Mouse (Mus musculus): ENCODE measurements around the gene Extl2. TPM values are rescaled to one million over a fixed set of nuclear protein-coding genes. Genes with fewer than 3 reads are reported as not detected.
A peak's percentile ranks its signal among the peaks of the same experiment; 100 is the strongest.

The Extl2 gene
- polyA plus RNA-seq, 1 experiment from 2014 or later, result 43.8 TPM

- CTCF ChIA-PET, result interaction anchor here (0.9 to 4.1 kb wide), 6 partner anchors 9 to 314 kb away, joined by 3 to 20 read pairs (median 3); no protein-coding TSS in a partner anchor
- no peaks in the 10 kb centered on the region for H3K27me3 ChIP-seq
- in situ Hi-C loops (cut with MboI; ENCODE audit: low pct_unique_long_range_greater_than_20kb), result loop anchor here (5.0 kb wide), 2 partner anchors 263 to 313 kb away; no protein-coding TSS in a partner anchor
- no peak for ATAC-seq
- POLR2A ChIA-PET, result no interaction called here
- no peak for TF ChIP-seq CTCF (IDR thresholded peaks at IDR 0.05)
- no peak for DNase-seq (ENCODE audit: low read depth, low spot score)
These were observed 32.3 kb upstream of the Extl2 start for GRCm38 (mm10) chr3:115974995-115975394.

- POLR2A ChIA-PET, result no interaction called here
- DNase-seq (ENCODE audit: low read depth, low spot score) (no peak), ATAC-seq (no peak)
- in situ Hi-C loops (cut with MboI; ENCODE audit: low pct_unique_long_range_greater_than_20kb), result loop anchor here (5.0 kb wide), 2 partner anchors 267 to 317 kb away; no protein-coding TSS in a partner anchor
- H3K27me3 ChIP-seq, result no peaks in the 10 kb centered on the region
- peak; percentile 16 for TF ChIP-seq CTCF (IDR thresholded peaks at IDR 0.05)
- CTCF ChIA-PET, result interaction anchor here (1.0 to 2.6 kb wide), 4 partner anchors 18 to 318 kb away, joined by 3 to 10 read pairs (median 6); no protein-coding TSS in a partner anchor
These were observed 28.3 kb upstream of the Extl2 start for GRCm38 (mm10) chr3:115979000-115979399.

GRCm38 (mm10) chr3:115983217-115983616, 24.0 kb upstream of the Extl2 start:
- CTCF ChIA-PET, result interaction anchor here (0.9 to 2.3 kb wide), 3 partner anchors 8 to 270 kb away, joined by 3 to 8 read pairs (median 3); no protein-coding TSS in a partner anchor
- TF ChIP-seq CTCF (IDR thresholded peaks at IDR 0.05), result no peak
- in situ Hi-C loops (cut with MboI; ENCODE audit: low pct_unique_long_range_greater_than_20kb), result no loop called here
- POLR2A ChIA-PET, result interaction anchor here (1.0 kb wide), 1 partner anchor 11 kb away, joined by 3 read pairs; no protein-coding TSS in a partner anchor
- no peak for DNase-seq (ENCODE audit: low read depth, low spot score)
- ATAC-seq, result no peak
- H3K27me3 ChIP-seq, result no peaks in the 10 kb centered on the region

- TF ChIP-seq CTCF (IDR thresholded peaks at IDR 0.05), result no peak
- no peak for DNase-seq (ENCODE audit: low read depth, low spot score)
- POLR2A ChIA-PET, result interaction anchor here (0.5 kb wide), 1 partner anchor 268 kb away, joined by 3 read pairs; no protein-coding TSS in a partner anchor
These were observed 22.6 kb upstream of the Extl2 start for GRCm38 (mm10) chr3:115984653-115985052.

GRCm38 (mm10) chr3:115985183-115985892, 21.9 kb upstream of the Extl2 start:
- ATAC-seq, result no peak
- H3K27me3 ChIP-seq, result no peaks in the 10 kb centered on the region
- in situ Hi-C loops (cut with MboI; ENCODE audit: low pct_unique_long_range_greater_than_20kb), result no loop called here
- TF ChIP-seq CTCF (IDR thresholded peaks at IDR 0.05), result no peak
- no peak for DNase-seq (ENCODE audit: low read depth, low spot score)
- CTCF ChIA-PET, result interaction anchor here (1.0 to 1.6 kb wide), 4 partner anchors 11 to 274 kb away, joined by 3 to 4 read pairs (median 3); no protein-coding TSS in a partner anchor
- POLR2A ChIA-PET, result interaction anchor here (0.5 kb wide), 1 partner anchor 269 kb away, joined by 3 read pairs; no protein-coding TSS in a partner anchor

More at GRCm38 (mm10) chr3:115984653-115985052, 22.6 kb upstream of the Extl2 start:
- CTCF ChIA-PET, result interaction anchor here (1.0 to 2.3 kb wide), 3 partner anchors 19 to 273 kb away, joined by 3 to 8 read pairs (median 4); no protein-coding TSS in a partner anchor
- H3K27me3 ChIP-seq, result no peaks in the 10 kb centered on the region
- in situ Hi-C loops (cut with MboI; ENCODE audit: low pct_unique_long_range_greater_than_20kb), result no loop called here
- no peak for ATAC-seq

- DNase-seq (ENCODE audit: low read depth, low spot score), result no peak
- CTCF ChIA-PET, result interaction anchor here (0.9 kb wide), 1 partner anchor 56 kb away, joined by 3 read pairs; no protein-coding TSS in a partner anchor
These were observed 15.2 kb upstream of the Extl2 start for GRCm38 (mm10) chr3:115992103-115992502.

GRCm38 (mm10) chr3:115992588-115992987, 14.7 kb upstream of the Extl2 start:
- in situ Hi-C loops (cut with MboI; ENCODE audit: low pct_unique_long_range_greater_than_20kb), result no loop called here
- CTCF ChIA-PET, result interaction anchor here (0.9 to 2.1 kb wide), 2 partner anchors 11 to 56 kb away, joined by 3 to 5 read pairs; no protein-coding TSS in a partner anchor
- no peaks in the 10 kb centered on the region for H3K27me3 ChIP-seq
- POLR2A ChIA-PET, result interaction anchor here (0.6 kb wide), 1 partner anchor 427 kb away, joined by 3 read pairs; no protein-coding TSS in a partner anchor
- ATAC-seq (no peak), DNase-seq (ENCODE audit: low read depth, low spot score) (no peak)
- no peak for TF ChIP-seq CTCF (IDR thresholded peaks at IDR 0.05)

More at GRCm38 (mm10) chr3:115992103-115992502, 15.2 kb upstream of the Extl2 start:
- POLR2A ChIA-PET, result no interaction called here
- no peaks in the 10 kb centered on the region for H3K27me3 ChIP-seq
- no peak for ATAC-seq
- in situ Hi-C loops (cut with MboI; ENCODE audit: low pct_unique_long_range_greater_than_20kb), result no loop called here
- TF ChIP-seq CTCF (IDR thresholded peaks at IDR 0.05), result no peak

- no peaks in the 10 kb centered on the region for H3K27me3 ChIP-seq
- POLR2A ChIA-PET, result interaction anchor here (0.6 kb wide), 1 partner anchor 426 kb away, joined by 3 read pairs; no protein-coding TSS in a partner anchor
- TF ChIP-seq CTCF (IDR thresholded peaks at IDR 0.05), result no peak
- DNase-seq (ENCODE audit: low read depth, low spot score) (no peak), ATAC-seq (no peak)
- CTCF ChIA-PET, result interaction anchor here (0.9 to 2.1 kb wide), 2 partner anchors 12 to 57 kb away, joined by 3 to 5 read pairs; no protein-coding TSS in a partner anchor
- in situ Hi-C loops (cut with MboI; ENCODE audit: low pct_unique_long_range_greater_than_20kb), result no loop called here
These were observed 14.2 kb upstream of the Extl2 start for GRCm38 (mm10) chr3:115993025-115993424.

GRCm38 (mm10) chr3:115996929-115997328, 10.3 kb upstream of the Extl2 start:
- in situ Hi-C loops (cut with MboI; ENCODE audit: low pct_unique_long_range_greater_than_20kb), result no loop called here
- ATAC-seq (no peak), DNase-seq (ENCODE audit: low read depth, low spot score) (no peak)
- no peaks in the 10 kb centered on the region for H3K27me3 ChIP-seq
- no peak for TF ChIP-seq CTCF (IDR thresholded peaks at IDR 0.05)
- POLR2A ChIA-PET, result no interaction called here
- CTCF ChIA-PET, result interaction anchor here (1.0 to 1.6 kb wide), 3 partner anchors 11 to 17 kb away, joined by 3 to 4 read pairs (median 3); no protein-coding TSS in a partner anchor

GRCm38 (mm10) chr3:116006284-116006977, 831 bp upstream of the Extl2 start:
- H3K27me3 ChIP-seq, result no peaks in the 10 kb centered on the region
- ChIA-PET POLR2A (no interaction called here), CTCF (interaction anchor here (2.6 kb wide), 1 partner anchor 16 kb away, joined by 10 read pairs; no protein-coding TSS in a partner anchor)
- DNase-seq (ENCODE audit: low read depth, low spot score) (peak; percentile 17), ATAC-seq (peak; percentile 11)
- TF ChIP-seq CTCF (IDR thresholded peaks at IDR 0.05), result no peak
- in situ Hi-C loops (cut with MboI; ENCODE audit: low pct_unique_long_range_greater_than_20kb), result no loop called here
